In the genomic region with DNA sequence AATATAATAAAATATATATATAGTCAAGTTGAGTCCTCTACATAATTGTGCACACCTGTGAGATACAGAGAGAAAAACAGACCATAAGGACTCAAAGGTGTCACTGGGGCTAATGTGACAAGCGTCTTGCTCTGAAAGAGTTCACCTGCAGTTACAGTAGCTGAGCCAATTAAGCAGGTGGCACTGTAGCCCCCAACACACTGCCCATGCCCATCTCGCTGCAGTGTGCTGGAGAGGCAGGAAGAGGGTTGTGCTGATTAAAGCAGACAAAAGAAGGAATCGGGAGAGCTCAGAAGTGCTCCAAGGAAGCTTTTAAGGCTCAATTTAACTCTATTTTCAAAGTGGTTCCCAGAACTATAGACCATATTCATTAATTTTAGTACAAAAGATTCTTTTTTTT, we compare ENCODE assay signal across 20 mouse cellular contexts.
"Had no signal": no experiment of that assay in that cellular context is flagged by ENCODE, and none has a peak within 500 bp of the region (broad histone marks: within the 10 kb centered on the region; RNA-seq: fewer than 3 reads in every experiment).

No protein-coding gene starts in this region.

- ATAC-seq: liver, postnatal 0 days; lung, postnatal 0 days had no signal

- DNase-seq: kidney, postnatal 25 days; layer of hippocampus, adult 9-11 months; liver, postnatal 0 days; lung, embryonic 14.5 days; midbrain, embryonic 14.5 days; retina, postnatal 1 day; right cerebral cortex, postnatal 25 days; spleen, adult 18-20 months; thymus, postnatal 25 days had no signal

- H3K27me3 ChIP-seq: limb, embryonic 12.5 days; limb, embryonic 15.5 days; neural tube, embryonic 13.5 days; stomach, embryonic 15.5 days had no signal

- H3K4me1 ChIP-seq: limb, embryonic 12.5 days; limb, embryonic 15.5 days; neural tube, embryonic 13.5 days; stomach, embryonic 15.5 days had no signal

- H3K4me3 ChIP-seq: layer of hippocampus, adult 2 months; limb, embryonic 12.5 days; limb, embryonic 15.5 days; myocyte; neural tube, embryonic 13.5 days; stomach, embryonic 15.5 days had no signal

- H3K9ac ChIP-seq: limb, embryonic 12.5 days; limb, embryonic 15.5 days; liver, embryonic 14.5 days; liver, postnatal 0 days; lung, embryonic 14.5 days; neural tube, embryonic 13.5 days; stomach, embryonic 15.5 days had no signal

- H3K4me2 ChIP-seq: limb, embryonic 12.5 days; limb, embryonic 15.5 days; liver, embryonic 11.5 days; lung, embryonic 14.5 days; neural tube, embryonic 13.5 days; stomach, embryonic 15.5 days had no signal

- H3K36me3 ChIP-seq: limb, embryonic 12.5 days; limb, embryonic 15.5 days; neural tube, embryonic 13.5 days; stomach, embryonic 15.5 days had no signal

- H3K9me3 ChIP-seq: limb, embryonic 12.5 days; limb, embryonic 15.5 days; neural tube, embryonic 13.5 days; stomach, embryonic 15.5 days had no signal

- H3K27ac ChIP-seq: kidney, postnatal 0 days; layer of hippocampus, adult 2 months; limb, embryonic 12.5 days; limb, embryonic 15.5 days; liver, embryonic 14.5 days; macrophage; neural tube, embryonic 13.5 days; stomach, embryonic 15.5 days had no signal
